Mouse (Mus musculus) kidney, embryonic 15.5 days (tissue): ENCODE measurements around the gene Hspa4. TPM values are rescaled to one million over a fixed set of nuclear protein-coding genes. Genes with fewer than 3 reads are reported as not detected.
"Not testable (repeated sequence)": the region's sequence is repeated elsewhere in the genome, so short reads cannot be mapped to it uniquely, and the experiment has no call there.

ENCODE experiments used
- ATAC-seq: fragments of 200-750 bp; cut with Nextera tagmentation; replicated peaks from 2 replicates; pipeline ENCODE4 v1.8.0; 2017; ENCODE audit warnings: moderate TSS enrichment; ENCODE audit not compliant: low FRiP score
- H3K27ac ChIP-seq: fragments of 300-500 bp; sonication (generic); 2 replicates; pipeline ENCODE4 v1.5.1; 2015; ENCODE audit warnings: mild to moderate bottlenecking, inconsistent platforms
- H3K27me3 ChIP-seq: fragments of 300-500 bp; sonication (generic); 2 replicates; pipeline ENCODE4 v1.6.1; 2015; ENCODE audit warnings: inconsistent platforms
- H3K36me3 ChIP-seq: fragments of 300-500 bp; sonication (generic); 2 replicates; pipeline ENCODE4 v1.6.1; 2015; ENCODE audit warnings: inconsistent platforms
- H3K4me1 ChIP-seq: fragments of 300-500 bp; sonication (generic); 2 replicates; pipeline ENCODE4 v1.6.1; 2015; ENCODE audit warnings: inconsistent platforms
- H3K4me2 ChIP-seq: fragments of 300-500 bp; sonication (generic); 2 replicates; pipeline ENCODE4 v1.6.1; 2015; ENCODE audit warnings: moderate library complexity, mild to moderate bottlenecking, inconsistent platforms
- H3K4me3 ChIP-seq: fragments of 300-500 bp; sonication (generic); replicated peaks from 2 replicates; pipeline ENCODE4 v1.5.1; 2015; ENCODE audit warnings: mild to moderate bottlenecking, inconsistent platforms
- H3K9ac ChIP-seq: fragments of 300-500 bp; sonication (generic); 2 replicates; pipeline ENCODE4 v1.6.1; 2015; ENCODE audit warnings: mild to moderate bottlenecking, inconsistent platforms
- H3K9me3 ChIP-seq: fragments of 300-500 bp; sonication (generic); replicated peaks from 2 replicates; pipeline ENCODE4 v1.6.1; 2016; ENCODE audit warnings: inconsistent platforms
- WGBS: fragments of 180-500 bp; shearing (Covaris S2); methylation state at CpG from one replicate; pipeline ENCODE4 v1.1.7; 2015; ENCODE audit warnings: mixed read lengths; 5-methylcytosine and 5-hydroxymethylcytosine counted together
- polyA plus RNA-seq: library from polyadenylated mRNA; unstranded; fragments of >200 nt; fragmentation: Nextera tagmentation; extraction: Ambion mirVana; gene quantifications from 2 replicates; pipeline ENCODE4 v1.2.1, GENCODE M21; 2015

Hspa4 gene
- polyA plus RNA-seq, 1 experiment from 2014 or later: 91.0 TPM

GRCm38 (mm10) chr11:53324512-53324968, 24.3 kb upstream of the Hspa4 start, which contains the start of gene Zcchc10:
Gene Zcchc10 (plus strand): TSS chr11:53324679.
- Histone ChIP-seq H3K36me3 (peaks cover 27% of the 10 kb centered on the region), H3K4me2 (peak within 1 kb of the TSS; percentile 67), H3K9me3 (no peaks in the 10 kb centered on the region), H3K27me3 (no peaks in the 10 kb centered on the region), H3K9ac (peak within 1 kb of the TSS; percentile 85), H3K4me1 (peaks cover 9% of the 10 kb centered on the region), H3K4me3 (peak within 1 kb of the TSS; percentile 79), H3K27ac (peak within 1 kb of the TSS; percentile 68; the same call in 1 of the 2 replicates)
- peak; percentile 96 for ATAC-seq
- WGBS: 1% methylated on average over 21 of the region's 21 CpGs

GRCm38 (mm10) chr11:53319867-53320266, 19.6 kb upstream of the Hspa4 start:
- WGBS: 93% methylated on average over 13 of the region's 13 CpGs
- H3K36me3 ChIP-seq, H3K4me1 ChIP-seq, H3K9me3 ChIP-seq, ATAC-seq, H3K27me3 ChIP-seq, H3K4me2 ChIP-seq, H3K9ac ChIP-seq, H3K27ac ChIP-seq, H3K4me3 ChIP-seq: not testable (repeated sequence)

- WGBS: 84% methylated on average over 3 of the region's 3 CpGs
- not testable (repeated sequence) for H3K36me3 ChIP-seq, H3K9me3 ChIP-seq, H3K4me2 ChIP-seq, H3K4me1 ChIP-seq, H3K27ac ChIP-seq, H3K4me3 ChIP-seq, ATAC-seq, H3K27me3 ChIP-seq, H3K9ac ChIP-seq
Measured at GRCm38 (mm10) chr11:53318568-53318967, 18.3 kb upstream of the Hspa4 start.

- 69% methylated on average over 7 of the region's 7 CpGs for WGBS
- no peak overlapping the region for H3K4me3 ChIP-seq
- no peak for ATAC-seq
- H3K4me2 ChIP-seq: no peak overlapping the region
- H3K27ac ChIP-seq: no peak overlapping the region
- no peaks in the 10 kb centered on the region for H3K9me3 ChIP-seq
- H3K9ac ChIP-seq: no peak overlapping the region
- peaks cover 5% of the 10 kb centered on the region; the same call in 1 of the 2 replicates for H3K4me1 ChIP-seq
- H3K36me3 ChIP-seq: no peaks in the 10 kb centered on the region
- no peaks in the 10 kb centered on the region for H3K27me3 ChIP-seq
Measured at GRCm38 (mm10) chr11:53318041-53318440, 17.8 kb upstream of the Hspa4 start.

GRCm38 (mm10) chr11:53316996-53317395, 16.7 kb upstream of the Hspa4 start:
- WGBS: 32% methylated on average over 6 of the region's 6 CpGs
- Histone ChIP-seq H3K9ac (no peak overlapping the region), H3K4me3 (no peak overlapping the region), H3K4me2 (no peak overlapping the region), H3K4me1 (peaks cover 5% of the 10 kb centered on the region; the same call in 1 of the 2 replicates), H3K9me3 (no peaks in the 10 kb centered on the region), H3K27me3 (no peaks in the 10 kb centered on the region), H3K36me3 (no peaks in the 10 kb centered on the region), H3K27ac (no peak overlapping the region)
- ATAC-seq: no peak

- ATAC-seq: peak; percentile 43; the same call in 1 of the 2 replicates
- peak overlapping the region; percentile 48 for H3K27ac ChIP-seq
- H3K9ac ChIP-seq: no peak overlapping the region
- WGBS: 26% methylated on average over 1 of the region's 1 CpGs
- no peak overlapping the region for H3K4me3 ChIP-seq
- no peaks in the 10 kb centered on the region for H3K9me3 ChIP-seq
- H3K4me2 ChIP-seq: no peak overlapping the region
- no peaks in the 10 kb centered on the region for H3K27me3 ChIP-seq
- H3K4me1 ChIP-seq: peaks cover 5% of the 10 kb centered on the region; the same call in 1 of the 2 replicates
- no peaks in the 10 kb centered on the region for H3K36me3 ChIP-seq
Measured at GRCm38 (mm10) chr11:53314770-53315173, 14.5 kb upstream of the Hspa4 start.

GRCm38 (mm10) chr11:53312823-53313222, 12.6 kb upstream of the Hspa4 start:
- WGBS: 79% methylated on average over 1 of the region's 1 CpGs
- not testable (repeated sequence) for H3K4me3 ChIP-seq, ATAC-seq, H3K9me3 ChIP-seq, H3K27me3 ChIP-seq, H3K9ac ChIP-seq, H3K36me3 ChIP-seq, H3K27ac ChIP-seq, H3K4me2 ChIP-seq
- peaks cover 19% of the 10 kb centered on the region for H3K4me1 ChIP-seq

GRCm38 (mm10) chr11:53311385-53311784, 11.1 kb upstream of the Hspa4 start:
- Histone ChIP-seq H3K4me1 (peaks cover 28% of the 10 kb centered on the region), H3K36me3 (no peaks in the 10 kb centered on the region), H3K27ac (peak overlapping the region; percentile 27; the same call in 1 of the 2 replicates), H3K9me3 (no peaks in the 10 kb centered on the region), H3K27me3 (no peaks in the 10 kb centered on the region), H3K4me3 (no peak overlapping the region), H3K4me2 (no peak overlapping the region), H3K9ac (no peak overlapping the region)
- WGBS: 38% methylated on average over 1 of the region's 1 CpGs
- ATAC-seq: no peak

- Histone ChIP-seq H3K4me1 (peaks cover 23% of the 10 kb centered on the region), H3K4me3 (no peak overlapping the region), H3K9me3 (no peaks in the 10 kb centered on the region), H3K4me2 (no peak overlapping the region), H3K27me3 (no peaks in the 10 kb centered on the region), H3K36me3 (no peaks in the 10 kb centered on the region), H3K9ac (no peak overlapping the region), H3K27ac (peak overlapping the region; percentile 90)
- peak; percentile 77 for ATAC-seq
- 48% methylated on average over 2 of the region's 2 CpGs for WGBS
Measured at GRCm38 (mm10) chr11:53308884-53309310, 8.6 kb upstream of the Hspa4 start.

- no peaks in the 10 kb centered on the region for H3K36me3 ChIP-seq
- peak; percentile 86 for ATAC-seq
- H3K9me3 ChIP-seq: no peaks in the 10 kb centered on the region
- no peaks in the 10 kb centered on the region for H3K27me3 ChIP-seq
- H3K4me2 ChIP-seq: no peak overlapping the region
- H3K27ac ChIP-seq: peak overlapping the region; percentile 90
- peaks cover 23% of the 10 kb centered on the region for H3K4me1 ChIP-seq
- H3K4me3 ChIP-seq: no peak overlapping the region
- no peak overlapping the region for H3K9ac ChIP-seq
Measured at GRCm38 (mm10) chr11:53308251-53308864, 8.1 kb upstream of the Hspa4 start.

GRCm38 (mm10) chr11:53307558-53308065, 7.4 kb upstream of the Hspa4 start:
- WGBS: 39% methylated on average over 10 of the region's 10 CpGs
- peak overlapping the region; percentile 90 for H3K27ac ChIP-seq
- no peaks in the 10 kb centered on the region for H3K27me3 ChIP-seq
- no peaks in the 10 kb centered on the region for H3K36me3 ChIP-seq
- H3K4me3 ChIP-seq: no peak overlapping the region
- H3K4me1 ChIP-seq: peaks cover 23% of the 10 kb centered on the region
- 0 out of 2 replicates have a peak overlapping the region, but pooled peaks have one; percentile 7 for H3K4me2 ChIP-seq
- H3K9me3 ChIP-seq: no peaks in the 10 kb centered on the region
- 0 out of 2 replicates have a peak, but pooled peaks have one; percentile 19 for ATAC-seq
- H3K9ac ChIP-seq: no peak overlapping the region

GRCm38 (mm10) chr11:53306965-53307364, 6.7 kb upstream of the Hspa4 start:
- Histone ChIP-seq H3K4me2 (no peak overlapping the region), H3K9ac (no peak overlapping the region), H3K27me3 (no peaks in the 10 kb centered on the region), H3K4me3 (no peak overlapping the region), H3K27ac (peak overlapping the region; percentile 90; the same call in 1 of the 2 replicates), H3K36me3 (no peaks in the 10 kb centered on the region), H3K4me1 (peaks cover 23% of the 10 kb centered on the region), H3K9me3 (no peaks in the 10 kb centered on the region)
- WGBS: 69% methylated on average over 2 of the region's 2 CpGs
- ATAC-seq: no peak
